Mouse (Mus musculus) liver, embryonic 14.5 days (tissue): ENCODE measurements around the gene Ttf2.

ENCODE experiments used
- CTCF ChIP-seq: IDR thresholded peaks from 2 replicates; pipeline ENCODE4 v1.5.1; 2016; ENCODE audit warnings: antibody characterized with exemption, low read depth, control low read depth
- EP300 ChIP-seq: IDR thresholded peaks from 2 replicates; pipeline ENCODE4 v1.6.1; 2016; ENCODE audit warnings: antibody characterized with exemption, low read depth

GRCm38 (mm10) chr3:100916844-100917243 lies 52.6 kb downstream of the Ttf2 start:
- TF ChIP-seq CTCF (peak; percentile 52; the same call in 1 of the 2 replicates), EP300 (no peak)
